Mouse (Mus musculus): Measurements from ENCODE around the gene Tnrc18.

Tnrc18 gene

DNA sequence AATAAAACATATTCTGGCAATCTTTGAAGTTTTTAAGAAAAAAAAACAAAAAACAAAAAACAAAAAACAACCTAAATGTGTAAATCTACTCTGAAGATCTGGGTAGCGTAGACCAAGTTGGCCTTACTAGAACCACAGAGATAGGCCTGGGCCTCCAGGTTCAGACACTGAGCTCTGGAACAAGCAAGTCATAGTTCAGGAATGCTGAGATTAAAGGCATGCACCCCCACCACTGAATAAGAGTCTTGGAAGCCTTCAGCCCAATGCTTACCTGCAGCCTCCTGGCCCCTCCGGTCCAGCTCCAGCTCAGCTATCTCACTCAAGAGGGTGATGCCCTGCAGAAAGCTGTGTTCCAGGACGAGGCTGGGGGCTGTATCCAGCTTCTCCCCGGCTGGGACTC lies 46.4 kb downstream of the Tnrc18 start:
- no peak for DNase-seq

DNA sequence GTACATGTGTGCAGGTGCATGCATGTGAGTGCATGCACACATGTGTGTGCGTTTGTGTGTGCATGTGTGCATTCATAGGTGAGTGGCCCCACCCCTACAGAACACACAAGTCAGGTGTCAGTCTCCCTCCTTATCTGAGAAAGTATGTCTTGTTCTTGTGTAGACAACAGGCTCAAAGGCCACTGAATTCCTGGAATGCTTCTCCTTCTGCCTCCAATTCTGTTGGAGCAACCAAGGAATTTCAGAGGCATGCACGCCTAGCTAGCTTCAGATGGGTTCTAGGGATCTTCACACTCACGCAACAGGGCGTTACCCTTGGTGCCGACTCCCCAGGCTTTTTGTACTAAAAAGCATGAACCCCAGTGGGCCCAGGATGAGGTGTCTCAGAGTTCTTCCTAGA lies 47.8 kb downstream of the Tnrc18 start:
- DNase-seq = no peak

DNA sequence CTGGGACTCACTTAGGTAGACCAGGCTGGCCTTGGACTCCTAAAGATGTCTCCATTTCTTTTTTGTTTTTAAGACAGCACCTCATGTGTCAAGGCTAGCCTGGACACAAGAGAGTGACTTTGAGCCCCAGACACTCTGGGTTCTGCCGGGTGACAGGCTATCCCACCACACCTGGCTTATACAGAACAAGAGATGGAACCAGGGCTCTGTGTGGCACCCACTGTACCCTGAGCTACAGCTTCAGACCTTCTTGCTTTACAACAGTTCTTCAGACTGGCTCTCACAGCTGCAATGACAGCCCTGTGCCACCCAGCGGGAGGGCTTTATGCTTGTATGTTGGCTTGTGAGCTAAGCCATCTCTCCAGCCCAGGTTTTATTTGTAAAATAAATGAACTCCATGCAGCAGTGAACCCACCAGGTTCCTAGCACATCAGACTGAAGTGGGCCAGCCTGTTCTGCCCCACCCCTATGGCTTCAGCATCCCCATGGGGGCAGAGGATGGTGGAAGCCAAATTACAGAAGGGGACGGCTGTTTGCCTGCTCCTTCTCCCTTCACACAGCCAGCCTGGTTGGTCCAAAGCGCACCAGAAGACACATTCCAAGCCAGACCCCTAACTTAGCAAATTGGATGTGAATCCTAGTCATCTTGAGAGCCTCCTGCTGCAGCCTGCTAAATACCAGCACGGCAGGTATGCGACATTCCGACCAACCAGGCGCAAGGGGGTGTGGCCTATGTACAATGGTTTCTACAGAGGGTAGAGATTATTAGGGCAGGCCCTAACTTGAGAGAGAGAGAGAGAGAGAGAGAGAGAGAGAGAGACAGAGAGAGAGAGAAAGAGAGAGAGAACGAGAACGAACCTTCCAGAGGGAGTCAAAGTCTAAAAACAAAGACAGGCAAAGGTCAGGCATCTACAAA lies 48.9 kb downstream of the Tnrc18 start:
- DNase-seq = no peak

DNA sequence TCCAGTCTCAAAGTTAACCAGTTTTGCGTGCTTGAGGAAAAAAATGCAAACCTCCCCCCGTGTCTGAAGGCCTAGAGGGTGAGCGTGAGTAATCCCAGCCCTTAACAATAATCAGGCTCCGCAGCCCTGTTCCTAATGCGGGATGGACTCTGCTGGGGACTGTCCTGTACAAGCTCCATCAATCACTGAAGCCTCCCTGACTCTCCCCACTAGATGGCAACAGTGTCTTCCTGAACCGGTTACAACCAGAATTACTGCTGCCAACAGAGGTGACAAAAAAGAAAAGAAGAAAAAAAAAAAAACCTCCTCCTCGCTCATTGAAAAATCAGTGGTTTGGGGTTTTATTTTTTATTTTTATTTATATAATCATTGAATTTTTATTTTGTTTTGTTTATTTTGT lies 49.5 kb downstream of the Tnrc18 start:
- DNase-seq = peak; percentile 85

DNA sequence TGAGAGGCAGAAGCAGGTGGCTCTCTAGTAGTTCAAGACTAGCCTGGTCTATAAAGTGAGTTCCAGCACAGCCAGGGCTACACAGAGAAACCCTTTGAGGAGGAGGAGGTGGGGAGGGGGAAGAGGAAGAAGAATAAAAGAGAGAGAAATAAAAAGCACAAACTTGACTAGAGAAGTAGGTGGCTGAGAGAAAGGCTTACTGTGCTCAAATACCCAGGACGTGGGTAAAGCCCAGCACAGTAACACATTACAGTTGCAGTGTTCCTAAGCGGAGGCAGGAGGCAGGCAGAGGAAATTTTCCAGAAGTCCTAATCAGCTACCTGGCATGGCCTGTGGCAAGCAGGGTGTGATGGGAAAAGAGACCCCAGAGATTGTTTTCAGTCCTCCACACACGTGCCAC lies 50.8 kb downstream of the Tnrc18 start:
- no peak for DNase-seq

DNA sequence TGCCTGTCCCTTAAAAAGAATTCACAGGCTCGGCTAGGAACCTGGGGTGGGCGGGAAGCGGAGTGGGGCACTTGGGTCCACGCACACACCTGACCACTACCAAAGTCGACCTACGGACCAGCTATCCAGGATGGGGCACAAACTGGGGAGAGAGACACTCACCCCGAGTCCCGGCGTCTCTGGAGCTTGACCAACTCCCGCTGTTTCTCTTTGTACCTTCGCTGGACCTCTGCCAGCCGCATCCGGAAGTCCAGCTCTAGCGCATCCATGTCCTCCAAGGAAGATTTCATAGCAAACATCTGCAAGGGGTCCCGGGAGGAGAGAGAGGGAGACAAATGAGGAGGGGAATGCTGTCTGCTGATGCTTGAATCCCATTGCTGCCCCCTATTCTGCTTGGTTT lies 52.6 kb downstream of the Tnrc18 start:
- no peak for DNase-seq

DNA sequence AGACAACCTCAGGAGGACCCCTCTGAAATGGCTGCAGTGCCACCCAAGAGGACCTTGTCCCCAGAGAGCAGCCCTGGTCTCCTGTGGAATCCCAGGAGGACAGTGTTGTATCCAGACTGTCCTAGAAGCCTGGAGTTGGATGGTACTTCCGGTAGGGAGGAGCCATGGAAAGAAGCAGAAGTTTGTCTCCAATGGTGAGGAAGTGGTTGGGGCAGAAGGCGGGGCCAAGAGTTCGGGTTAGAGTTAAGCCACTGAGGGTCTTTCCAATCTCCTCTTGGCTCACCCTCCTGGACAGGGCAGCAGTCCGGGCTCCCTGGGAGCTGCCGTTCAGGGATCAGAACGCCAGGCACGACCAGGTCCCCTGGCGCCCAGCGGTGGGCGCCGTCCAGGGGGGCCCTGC lies 53.2 kb downstream of the Tnrc18 start:
- DNase-seq = no peak

DNA sequence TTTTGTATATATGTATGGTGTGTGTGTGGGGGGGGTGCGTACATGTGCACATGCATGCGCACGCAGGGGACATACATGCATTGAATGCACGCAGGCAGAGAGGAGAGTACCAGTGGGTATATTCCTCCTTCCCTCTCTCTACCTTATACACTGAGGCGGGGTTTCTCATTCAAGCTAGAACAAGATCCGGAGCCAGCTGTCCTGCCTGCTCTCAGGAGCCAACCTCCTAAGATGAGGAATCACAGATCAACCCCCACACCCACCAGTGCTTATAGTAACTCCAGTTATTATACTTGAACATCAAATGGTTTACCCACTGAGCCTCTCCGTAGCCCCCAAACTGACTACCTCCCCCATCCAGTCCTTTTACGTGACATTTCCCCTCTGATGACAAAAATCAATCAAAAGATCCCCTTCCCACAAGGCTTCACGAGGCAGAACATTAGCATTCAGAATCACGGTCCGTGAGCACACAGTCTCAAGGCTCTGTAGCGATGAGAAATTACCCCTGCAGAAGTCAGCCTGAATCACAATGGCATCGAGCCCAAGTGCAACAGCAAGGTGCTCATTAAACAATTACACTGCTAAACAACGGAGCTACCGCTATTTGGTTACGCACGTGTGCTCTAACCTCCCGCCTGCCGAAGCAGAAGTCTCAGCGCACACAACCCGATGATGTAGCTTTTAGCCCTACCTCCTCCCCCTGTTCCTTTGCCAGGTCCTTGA lies 55.2 kb downstream of the Tnrc18 start:
- no peak for DNase-seq

DNA sequence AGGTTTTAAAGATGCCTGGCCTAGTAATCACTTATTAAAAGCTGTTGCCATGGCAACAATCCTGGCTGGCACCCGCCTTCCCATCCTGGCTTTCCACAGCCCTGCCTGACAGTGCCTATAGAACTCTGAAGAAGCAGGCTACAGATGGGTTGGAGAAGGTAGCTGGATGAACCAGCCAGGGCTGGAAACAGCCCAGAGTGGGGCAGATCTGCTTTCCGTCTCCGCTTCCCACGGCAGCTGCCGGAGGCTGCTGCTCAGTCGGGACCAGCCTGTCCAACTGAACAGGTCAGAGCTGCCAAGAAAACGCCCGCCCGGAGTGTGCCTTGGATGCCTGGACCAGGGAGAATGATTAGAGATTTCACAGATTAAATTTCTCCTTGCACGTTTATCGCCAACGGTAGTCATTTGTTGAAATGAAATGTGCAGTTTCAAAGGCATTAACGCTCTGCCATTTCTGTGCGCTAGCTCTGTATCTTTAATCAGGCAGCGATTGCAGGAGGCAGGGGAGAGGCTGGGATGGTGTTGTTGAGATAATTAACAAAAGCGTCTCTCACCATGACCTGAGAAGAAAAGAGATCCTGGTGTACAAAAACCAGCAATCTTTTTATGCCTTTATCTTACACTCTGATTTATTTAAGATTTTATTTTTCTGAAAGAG lies 56.0 kb downstream of the Tnrc18 start:
- peak; percentile 85 for DNase-seq

DNA sequence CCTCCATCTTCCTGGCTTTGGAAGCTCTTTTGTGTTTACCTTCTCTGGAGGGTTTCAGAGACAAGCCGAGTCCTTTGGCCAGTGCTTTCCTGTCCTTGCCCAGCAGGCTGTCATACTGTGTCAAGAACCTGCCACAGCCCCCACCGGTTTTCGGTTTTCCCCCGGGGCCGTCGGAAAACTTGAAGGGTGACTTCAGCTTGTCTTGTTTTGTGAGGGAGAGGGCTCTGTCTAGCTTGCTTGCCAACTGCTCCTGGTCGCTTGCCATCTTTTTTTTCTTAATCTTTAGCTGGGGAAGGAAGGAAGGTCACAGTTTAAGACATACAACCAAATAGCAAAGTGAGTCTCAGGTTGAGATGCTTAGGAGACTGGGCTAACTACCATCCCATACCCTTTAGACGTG lies 57.7 kb downstream of the Tnrc18 start:
- DNase-seq = no peak

DNA sequence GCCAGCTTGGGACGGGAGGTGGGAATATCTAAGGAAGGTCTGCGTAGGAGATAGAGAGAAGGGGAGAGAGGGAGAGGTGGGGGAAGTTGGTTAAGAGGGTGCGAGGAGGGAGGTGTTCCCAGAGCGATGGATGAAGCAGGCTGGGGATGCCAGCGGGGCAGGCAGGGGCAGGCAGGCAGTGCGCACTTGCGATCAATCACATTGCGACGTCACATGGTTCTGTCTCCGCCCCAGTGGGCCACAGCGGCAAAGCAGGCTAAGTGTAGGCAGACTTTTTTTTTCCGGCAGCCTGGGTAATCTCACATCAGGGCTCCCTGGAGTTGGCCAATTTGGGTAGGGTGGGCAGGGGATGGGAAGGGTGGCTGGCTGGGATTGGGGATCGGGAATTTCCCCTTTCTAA lies 65.2 kb downstream of the Tnrc18 start:
- peak; percentile 8 for DNase-seq

DNA sequence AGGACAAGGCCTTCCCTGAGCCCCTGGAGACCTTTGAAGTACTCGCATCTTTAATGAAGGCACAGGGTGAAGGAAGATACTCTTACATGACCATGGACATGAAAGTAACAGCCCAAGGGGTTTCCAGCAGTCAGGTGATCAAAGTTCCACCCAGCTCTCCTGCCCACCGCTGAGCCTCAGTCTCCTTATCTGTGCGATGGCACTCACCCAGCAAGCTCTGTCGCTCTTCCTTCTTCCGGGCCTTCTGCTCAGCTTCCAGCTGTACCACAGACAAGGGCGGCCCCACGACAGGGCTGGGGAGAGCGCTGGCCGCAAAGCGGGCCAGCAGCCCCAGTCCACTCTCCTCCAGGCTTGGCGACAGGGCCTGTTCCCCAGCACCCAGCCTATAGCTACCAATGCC lies 67.3 kb downstream of the Tnrc18 start:
- peak; percentile 5 for DNase-seq

DNA sequence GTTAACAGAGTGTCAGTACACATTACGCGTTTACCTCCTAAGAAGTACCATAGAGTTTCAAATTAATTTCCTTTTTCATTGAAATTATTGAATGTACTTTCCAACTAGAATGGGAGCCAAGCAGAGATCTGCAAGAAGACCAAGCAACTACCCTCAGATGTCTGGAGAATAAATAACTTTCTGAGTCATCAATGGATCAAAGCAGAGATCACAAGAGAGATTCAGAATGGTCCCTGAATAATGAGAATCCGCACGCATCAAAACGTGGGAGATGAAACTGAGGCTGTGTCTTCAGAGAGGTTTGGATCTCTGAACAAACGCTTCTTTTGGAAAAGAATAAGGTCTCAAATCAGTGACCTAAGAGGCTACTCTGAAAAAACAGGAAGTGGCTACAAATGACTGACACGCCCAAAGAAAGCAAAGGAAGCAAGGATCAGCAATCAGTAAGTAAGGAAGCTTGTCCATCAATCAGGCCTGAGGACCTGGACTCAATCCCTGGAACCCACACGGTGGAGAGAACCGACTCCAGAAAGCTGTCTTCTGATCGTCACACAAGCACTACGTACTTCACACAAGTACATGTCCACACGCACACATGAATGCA lies 70.3 kb downstream of the Tnrc18 start:
- DNase-seq = no peak

DNA sequence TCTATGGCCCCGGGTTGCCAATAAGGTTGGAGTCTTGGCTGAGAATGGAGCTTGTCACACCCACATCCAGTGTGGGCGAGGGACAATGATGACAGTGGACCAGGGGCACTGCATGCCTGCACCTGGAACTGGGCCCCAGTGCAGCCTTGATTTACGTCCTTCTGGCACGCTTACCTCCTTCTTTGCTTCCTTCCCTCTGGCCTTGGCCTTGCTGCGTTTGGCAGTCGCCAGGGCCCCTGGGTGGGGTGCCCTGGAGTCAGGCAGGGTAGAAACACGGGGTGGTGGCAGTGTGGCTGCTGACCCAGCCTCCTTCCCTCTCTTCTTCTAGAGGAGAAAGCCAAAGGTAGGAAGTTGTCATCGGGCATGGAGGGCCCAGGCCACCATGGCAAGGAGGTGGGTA lies 77.5 kb downstream of the Tnrc18 start:
- no peak for DNase-seq

DNA sequence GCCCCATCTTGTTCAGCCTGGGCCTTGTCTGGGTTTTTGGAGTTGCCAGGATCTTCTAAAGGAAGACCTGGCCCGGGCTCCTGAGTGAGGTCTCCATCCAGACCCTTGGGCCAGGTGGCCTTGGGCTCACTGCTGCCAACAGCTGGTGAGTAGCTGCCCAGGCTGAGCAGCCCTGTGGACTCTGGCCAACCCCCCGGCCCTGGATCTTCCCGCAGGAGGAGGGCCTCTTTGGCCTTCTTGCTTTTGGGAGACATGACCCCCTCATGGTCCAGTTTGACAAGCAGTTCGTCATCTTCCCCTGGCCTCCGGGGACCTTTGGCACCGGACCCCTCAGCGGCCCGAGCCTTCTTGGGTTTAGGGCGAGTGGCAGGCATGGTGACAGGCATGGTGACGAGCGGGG lies 85.5 kb downstream of the Tnrc18 start:
- DNase-seq = no peak

DNA sequence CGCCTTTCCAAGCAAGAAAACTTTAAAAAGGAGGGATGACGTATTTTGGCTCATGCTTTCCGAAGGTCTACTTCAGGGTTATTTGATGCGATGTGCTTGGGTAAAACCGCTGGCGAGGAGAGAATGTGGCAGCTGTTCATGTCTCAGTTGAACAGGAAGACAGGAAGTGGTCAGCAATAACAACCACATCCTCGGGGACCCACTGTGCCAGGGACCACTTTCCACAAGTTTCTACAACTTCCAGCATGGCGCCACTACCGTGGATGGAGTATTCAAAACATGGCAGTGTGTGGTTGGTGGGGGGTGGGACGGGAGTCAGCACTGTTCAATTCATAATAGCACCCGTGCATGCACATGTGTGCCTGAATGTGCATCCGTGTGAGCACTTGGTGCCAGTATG lies 87.2 kb downstream of the Tnrc18 start:
- no peak for DNase-seq

DNA sequence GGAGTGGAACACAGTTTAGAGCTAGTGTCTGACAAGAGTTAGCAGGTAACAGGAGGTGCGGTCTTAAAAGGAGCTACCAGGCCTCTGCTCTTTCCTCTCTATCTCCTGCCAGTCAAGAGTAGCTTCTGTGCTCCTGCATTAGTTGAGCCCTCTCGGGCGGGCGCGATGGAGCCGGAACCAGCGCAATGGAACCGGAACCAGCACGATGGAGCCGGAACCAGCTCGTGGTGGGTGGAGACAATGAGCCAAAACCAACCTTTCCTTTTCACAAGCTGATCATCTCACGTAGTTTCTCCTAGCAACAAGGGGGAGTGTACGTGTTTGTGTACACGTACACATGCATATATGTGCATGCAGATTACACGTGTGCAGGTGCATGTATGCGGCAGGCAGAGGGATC lies 89.2 kb downstream of the Tnrc18 start:
- no peak for DNase-seq

DNA sequence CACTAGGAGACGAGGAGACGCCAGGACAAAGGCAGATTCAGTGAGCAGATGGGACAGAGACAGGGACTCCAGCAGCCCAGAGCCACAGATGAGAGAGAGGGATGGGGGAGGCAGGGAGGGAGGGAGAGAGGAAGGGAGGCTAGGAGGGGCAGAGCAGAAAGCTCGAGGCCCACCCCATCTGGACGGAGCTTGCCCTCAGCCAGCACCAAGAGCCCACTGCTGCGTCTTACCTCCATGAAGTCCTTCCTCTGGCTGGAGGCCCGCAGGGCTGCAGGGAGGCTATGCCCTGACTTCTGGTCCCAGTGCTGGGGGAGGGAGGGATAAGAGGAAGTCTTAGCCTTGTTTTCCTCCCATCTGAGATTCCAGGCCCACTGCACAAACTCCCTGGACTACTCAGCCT lies 90.7 kb downstream of the Tnrc18 start:
- DNase-seq = no peak

DNA sequence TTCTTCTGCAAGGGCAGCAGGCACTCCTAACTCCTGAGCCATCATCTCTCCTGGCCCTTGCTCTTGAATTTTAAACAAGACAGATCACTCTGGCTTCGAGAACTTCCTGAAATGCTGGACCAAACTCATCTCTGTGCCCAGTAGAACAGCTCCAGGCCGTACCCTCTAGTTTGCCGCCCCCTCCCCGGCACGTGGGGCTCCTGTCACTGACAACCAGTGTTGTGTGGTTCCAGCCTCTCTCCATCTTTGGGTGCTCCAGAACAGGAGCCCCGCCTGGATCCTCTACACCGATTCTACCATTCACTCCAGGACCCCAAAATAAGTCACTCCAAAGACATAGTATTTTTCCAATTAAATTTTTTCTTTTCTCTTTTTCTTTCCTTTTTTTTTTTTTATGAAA lies 93.2 kb downstream of the Tnrc18 start:
- DNase-seq = no peak

DNA sequence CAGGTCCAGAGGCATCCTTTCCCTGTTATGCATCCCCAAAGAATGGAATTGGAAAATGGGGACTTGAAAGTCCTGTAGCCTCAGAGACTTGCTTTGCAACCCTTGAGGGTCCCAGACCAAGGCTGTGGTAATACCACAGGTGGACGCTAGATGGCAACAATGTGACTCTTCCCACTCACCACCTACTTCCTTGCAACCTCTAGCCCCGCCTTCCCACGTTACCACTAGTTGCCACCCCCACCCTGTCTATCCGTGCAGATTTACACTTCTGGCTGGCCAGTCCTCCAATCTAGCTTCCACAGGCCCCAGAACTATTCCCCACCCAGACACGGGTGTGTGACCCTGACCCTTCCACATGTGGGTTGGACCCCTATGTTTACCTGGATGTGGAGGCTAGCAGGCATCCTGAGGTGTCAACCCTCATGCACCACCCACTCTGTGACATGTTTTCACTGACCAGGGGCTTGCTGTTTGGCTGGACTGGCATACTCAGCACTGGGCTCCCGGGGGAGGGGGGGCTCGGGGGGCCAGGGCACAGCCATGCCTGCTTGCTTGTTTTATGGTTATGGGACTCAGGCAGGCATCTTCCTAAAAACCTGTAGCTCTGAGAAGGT lies 93.8 kb downstream of the Tnrc18 start:
- peak; percentile 68 for DNase-seq

DNA sequence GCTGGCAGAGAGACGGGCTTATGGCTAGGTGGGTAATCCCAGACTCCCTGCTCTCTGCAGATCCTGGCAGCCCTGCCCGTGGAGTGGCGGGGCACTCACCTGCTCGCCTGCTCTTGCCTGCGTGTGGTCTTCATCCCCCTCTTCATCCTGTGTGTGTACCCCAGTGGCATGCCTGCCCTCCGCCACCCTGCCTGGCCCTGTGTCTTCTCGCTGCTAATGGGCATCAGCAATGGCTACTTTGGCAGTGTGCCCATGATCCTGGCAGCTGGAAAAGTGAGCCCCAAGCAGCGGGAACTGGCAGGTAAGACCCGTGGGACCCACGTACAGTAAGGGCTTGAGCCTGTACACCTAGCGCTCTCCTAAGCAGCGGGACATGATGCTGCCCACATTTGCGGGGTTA lies 97.6 kb downstream of the Tnrc18 start:
- peak; percentile 52 for DNase-seq

DNA sequence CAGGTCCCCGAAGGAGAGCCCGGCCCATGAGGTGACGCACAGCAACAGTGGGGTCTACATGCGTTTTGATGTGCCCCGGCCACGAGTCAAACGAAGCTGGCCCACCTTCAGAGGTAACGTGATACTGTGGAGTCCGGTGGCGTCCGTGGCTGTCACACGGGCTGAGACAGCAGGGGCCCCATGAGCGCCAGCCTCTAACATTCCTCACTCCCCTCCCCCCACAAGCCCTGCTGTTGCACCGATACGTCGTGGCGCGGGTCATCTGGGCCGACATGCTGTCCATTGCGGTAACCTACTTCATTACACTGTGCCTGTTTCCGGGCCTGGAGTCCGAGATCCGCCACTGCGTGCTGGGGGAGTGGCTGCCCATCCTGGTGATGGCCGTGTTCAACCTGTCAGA lies 99.0 kb downstream of the Tnrc18 start:
- peak; percentile 53 for DNase-seq

DNA sequence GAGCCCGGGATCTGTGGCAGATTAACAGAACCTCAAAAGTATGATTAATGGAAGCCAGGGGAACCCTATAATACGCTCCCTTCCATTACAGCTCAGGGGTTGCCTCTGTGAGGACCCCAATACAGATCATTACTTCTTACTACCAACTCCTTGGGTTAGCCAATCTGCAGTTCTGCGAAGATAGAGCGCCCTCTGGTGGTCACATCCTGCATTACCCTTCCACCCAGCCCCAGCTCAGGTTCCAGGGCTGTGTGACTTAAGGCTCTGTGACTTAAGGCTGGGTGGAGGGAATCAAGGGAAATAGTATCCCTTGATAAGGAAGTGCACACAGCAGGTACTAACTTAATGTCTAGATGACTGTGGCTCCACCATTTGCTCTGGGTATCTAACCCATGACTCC lies 99.4 kb downstream of the Tnrc18 start:
- DNase-seq = peak; percentile 74

Measured in cerebellum, adult 9-11 months (tissue).